Mouse (Mus musculus): ENCODE results near the gene Myo1e. TPM values are rescaled to one million over a fixed set of nuclear protein-coding genes. Genes with fewer than 3 reads are reported as not detected.

Myo1e gene
- polyA plus RNA-seq, 1 experiment from 2014 or later: 18.9 TPM

GRCm38 (mm10) chr9:70265513-70265912 is 58.4 kb downstream of the Myo1e start:
- Histone ChIP-seq H3K27ac (no peak overlapping the region), H3K4me1 (peaks cover 42% of the 10 kb centered on the region), H3K4me3 (no peak overlapping the region), H3K36me3 (no peaks in the 10 kb centered on the region), H3K9me3 (replicated peaks) (no peaks in the 10 kb centered on the region), H3K27me3 (ENCODE audit: low read depth, poor library complexity, severe bottlenecking) (no peaks in the 10 kb centered on the region)
- DNase-seq (ENCODE audit: low spot score): no peak
- 90% methylated on average over 5 of the region's 5 CpGs for WGBS

- Histone ChIP-seq H3K27me3 (ENCODE audit: low read depth, poor library complexity, severe bottlenecking) (no peaks in the 10 kb centered on the region), H3K27ac (no peak overlapping the region), H3K9me3 (replicated peaks) (no peaks in the 10 kb centered on the region), H3K36me3 (no peaks in the 10 kb centered on the region), H3K4me1 (peaks cover 35% of the 10 kb centered on the region), H3K4me3 (no peak overlapping the region)
- no peak for DNase-seq (ENCODE audit: low spot score)
- WGBS: 89% methylated on average over 2 of the region's 2 CpGs
These were observed 59.0 kb downstream of the Myo1e start for GRCm38 (mm10) chr9:70266186-70266585.

GRCm38 (mm10) chr9:70267108-70267507 is 60.0 kb downstream of the Myo1e start:
- no peaks in the 10 kb centered on the region for H3K27me3 ChIP-seq (ENCODE audit: low read depth, poor library complexity, severe bottlenecking)
- WGBS: 83% methylated on average over 5 of the region's 5 CpGs
- H3K9me3 ChIP-seq (replicated peaks): no peaks in the 10 kb centered on the region
- peaks cover 26% of the 10 kb centered on the region for H3K4me1 ChIP-seq
- DNase-seq (ENCODE audit: low spot score): no peak
- no peak overlapping the region for H3K27ac ChIP-seq
- H3K4me3 ChIP-seq: no peak overlapping the region
- no peaks in the 10 kb centered on the region for H3K36me3 ChIP-seq

GRCm38 (mm10) chr9:70269349-70269748 is 62.2 kb downstream of the Myo1e start:
- peaks cover 7% of the 10 kb centered on the region; the same call in 1 of the 2 replicates for H3K4me1 ChIP-seq
- peak overlapping the region; percentile 50; the same call in 1 of the 2 replicates for H3K27ac ChIP-seq
- no peaks in the 10 kb centered on the region for H3K9me3 ChIP-seq (replicated peaks)
- no peak for DNase-seq (ENCODE audit: low spot score)
- H3K27me3 ChIP-seq (ENCODE audit: low read depth, poor library complexity, severe bottlenecking): no peaks in the 10 kb centered on the region
- 88% methylated on average over 10 of the region's 10 CpGs for WGBS
- no peak overlapping the region for H3K4me3 ChIP-seq
- no peaks in the 10 kb centered on the region for H3K36me3 ChIP-seq

DNA sequence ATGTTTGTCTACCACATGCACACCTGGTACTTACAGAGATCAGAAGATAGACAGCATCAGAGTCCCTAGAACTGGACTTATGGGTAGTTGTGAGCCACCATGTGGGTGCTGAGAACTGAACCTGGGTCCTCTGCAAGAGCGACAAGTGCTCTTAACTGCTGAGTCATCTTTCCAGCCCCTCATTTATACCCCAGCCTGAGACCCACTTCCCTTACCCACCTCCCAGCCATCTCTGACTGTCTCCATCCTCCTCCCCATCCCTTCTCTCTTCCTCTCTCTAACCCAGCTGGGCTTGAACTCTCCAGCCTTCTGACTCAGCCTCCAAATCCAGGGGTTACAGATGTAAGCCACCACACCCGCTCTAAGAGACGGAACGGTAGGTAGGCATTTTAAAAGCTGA is 63.3 kb downstream of the Myo1e start:
- H3K4me1 ChIP-seq: peaks cover 7% of the 10 kb centered on the region; the same call in 1 of the 2 replicates
- no peaks in the 10 kb centered on the region for H3K36me3 ChIP-seq
- no peaks in the 10 kb centered on the region for H3K9me3 ChIP-seq (replicated peaks)
- H3K4me3 ChIP-seq: no peak overlapping the region
- WGBS: 91% methylated on average over 4 of the region's 4 CpGs
- DNase-seq (ENCODE audit: low spot score): no peak
- no peaks in the 10 kb centered on the region for H3K27me3 ChIP-seq (ENCODE audit: low read depth, poor library complexity, severe bottlenecking)
- H3K27ac ChIP-seq: no peak overlapping the region

- no peak for DNase-seq (ENCODE audit: low spot score)
- no peaks in the 10 kb centered on the region for H3K36me3 ChIP-seq
- no peak overlapping the region for H3K27ac ChIP-seq
- no peaks in the 10 kb centered on the region for H3K27me3 ChIP-seq (ENCODE audit: low read depth, poor library complexity, severe bottlenecking)
- peaks cover 7% of the 10 kb centered on the region; the same call in 1 of the 2 replicates for H3K4me1 ChIP-seq
- WGBS: 89% methylated on average over 7 of the region's 7 CpGs
- H3K9me3 ChIP-seq (replicated peaks): no peaks in the 10 kb centered on the region
- no peak overlapping the region for H3K4me3 ChIP-seq
These were observed 64.0 kb downstream of the Myo1e start for GRCm38 (mm10) chr9:70271137-70271536.

DNA sequence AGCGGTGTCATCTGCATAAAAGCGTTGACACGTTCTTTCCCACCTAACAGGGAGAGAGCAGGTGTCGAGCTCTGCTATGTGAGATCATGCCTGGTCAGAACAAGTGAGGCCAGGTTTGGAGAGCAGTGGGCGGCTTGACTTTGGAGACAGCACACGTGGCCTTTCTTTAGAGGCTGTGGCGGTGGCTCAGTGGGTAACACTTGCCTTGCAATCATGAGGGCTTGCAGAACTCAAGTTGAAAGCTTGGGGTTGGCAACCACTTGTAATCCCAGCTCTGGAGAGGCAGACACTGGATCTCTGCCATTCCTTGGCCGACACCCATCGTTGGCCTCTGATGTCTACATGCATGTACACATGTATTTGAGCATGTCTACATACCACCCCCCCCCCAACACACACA is 64.5 kb downstream of the Myo1e start:
- Histone ChIP-seq H3K9me3 (replicated peaks) (no peaks in the 10 kb centered on the region), H3K4me3 (no peak overlapping the region), H3K27me3 (ENCODE audit: low read depth, poor library complexity, severe bottlenecking) (no peaks in the 10 kb centered on the region), H3K36me3 (no peaks in the 10 kb centered on the region), H3K27ac (no peak overlapping the region), H3K4me1 (peaks cover 7% of the 10 kb centered on the region; the same call in 1 of the 2 replicates)
- DNase-seq (ENCODE audit: low spot score): no peak
- WGBS: 92% methylated on average over 9 of the region's 9 CpGs

- H3K4me3 ChIP-seq: no peak overlapping the region
- DNase-seq (ENCODE audit: low spot score): no peak
- no peaks in the 10 kb centered on the region for H3K36me3 ChIP-seq
- H3K27me3 ChIP-seq (ENCODE audit: low read depth, poor library complexity, severe bottlenecking): no peaks in the 10 kb centered on the region
- no peaks in the 10 kb centered on the region for H3K9me3 ChIP-seq (replicated peaks)
- 86% methylated on average over 6 of the region's 6 CpGs for WGBS
- peaks cover 6% of the 10 kb centered on the region; the same call in 1 of the 2 replicates for H3K4me1 ChIP-seq
- H3K27ac ChIP-seq: no peak overlapping the region
These were observed 66.9 kb downstream of the Myo1e start for GRCm38 (mm10) chr9:70274071-70274470.

DNA sequence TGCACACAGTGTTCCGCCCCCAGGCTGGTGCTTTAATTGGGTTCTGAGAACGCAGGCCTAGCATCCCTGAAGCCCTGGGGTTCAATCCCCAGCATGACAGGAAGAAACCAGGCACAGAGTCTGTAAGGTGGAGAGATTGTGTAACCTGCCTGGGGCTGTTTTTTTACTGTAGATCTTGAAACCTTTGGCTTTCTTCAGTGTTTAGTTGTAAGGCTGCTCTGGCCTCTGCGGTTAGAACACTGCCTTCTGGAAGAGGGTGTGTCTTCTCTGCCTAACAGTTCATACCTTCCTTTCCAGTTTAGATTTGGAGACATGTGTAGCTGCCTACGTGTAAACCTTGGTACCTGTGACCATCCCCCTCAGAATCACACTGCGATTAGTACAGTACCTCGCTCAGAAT is 67.3 kb downstream of the Myo1e start:
- 91% methylated on average over 6 of the region's 6 CpGs for WGBS

DNA sequence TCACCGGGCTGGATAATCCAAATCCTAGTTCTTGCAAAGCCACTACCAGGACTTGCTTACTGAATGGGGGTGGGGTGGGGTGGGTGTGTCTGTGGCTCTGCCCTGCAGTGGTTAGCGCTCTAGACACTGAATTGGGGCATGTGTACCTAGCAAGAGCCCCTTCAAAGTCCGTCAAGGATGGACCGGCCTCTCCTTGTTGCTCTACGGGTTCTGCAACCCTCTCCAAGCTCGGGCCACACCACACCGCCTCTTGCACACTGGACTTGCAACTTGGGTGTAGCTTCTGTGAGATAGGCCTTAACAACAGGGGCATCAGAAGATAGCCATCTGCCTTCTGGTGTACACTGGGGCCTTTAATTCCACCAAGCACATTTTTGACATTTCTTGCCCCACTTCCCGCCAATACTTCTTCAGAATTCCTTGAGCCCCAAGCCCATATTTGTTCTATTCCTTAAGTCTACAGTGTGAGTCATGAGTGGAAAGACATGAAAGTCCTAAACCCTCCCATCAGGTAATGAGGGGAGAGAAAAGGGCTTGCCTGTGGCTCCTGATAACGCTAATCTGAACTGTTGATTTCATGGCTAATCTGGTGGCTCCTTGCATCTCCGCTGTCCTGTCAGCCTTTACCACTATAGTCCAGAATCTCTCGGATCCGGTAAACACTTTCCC is 67.9 kb downstream of the Myo1e start:
- Histone ChIP-seq H3K27ac (no peak overlapping the region), H3K4me1 (no peaks in the 10 kb centered on the region), H3K36me3 (no peaks in the 10 kb centered on the region), H3K9me3 (replicated peaks) (no peaks in the 10 kb centered on the region), H3K27me3 (ENCODE audit: low read depth, poor library complexity, severe bottlenecking) (no peaks in the 10 kb centered on the region), H3K4me3 (no peak overlapping the region)
- no peak for DNase-seq (ENCODE audit: low spot score)
- 94% methylated on average over 12 of the region's 12 CpGs for WGBS

More for the DNA sequence above, 67.3 kb downstream of the Myo1e start:
- Histone ChIP-seq H3K36me3 (no peaks in the 10 kb centered on the region), H3K27me3 (ENCODE audit: low read depth, poor library complexity, severe bottlenecking) (no peaks in the 10 kb centered on the region), H3K9me3 (replicated peaks) (no peaks in the 10 kb centered on the region), H3K4me1 (peaks cover 2% of the 10 kb centered on the region; the same call in 1 of the 2 replicates), H3K4me3 (no peak overlapping the region), H3K27ac (no peak overlapping the region)
- DNase-seq (ENCODE audit: low spot score): no peak

GRCm38 (mm10) chr9:70277076-70277475 is 69.9 kb downstream of the Myo1e start:
- H3K27ac ChIP-seq: no peak overlapping the region
- DNase-seq (ENCODE audit: low spot score): no peak
- H3K4me1 ChIP-seq: no peaks in the 10 kb centered on the region
- no peaks in the 10 kb centered on the region for H3K9me3 ChIP-seq (replicated peaks)
- no peaks in the 10 kb centered on the region for H3K27me3 ChIP-seq (ENCODE audit: low read depth, poor library complexity, severe bottlenecking)
- 85% methylated on average over 3 of the region's 3 CpGs for WGBS
- no peaks in the 10 kb centered on the region for H3K36me3 ChIP-seq
- no peak overlapping the region for H3K4me3 ChIP-seq

- DNase-seq (ENCODE audit: low spot score): no peak
- 91% methylated on average over 11 of the region's 11 CpGs for WGBS
- no peak overlapping the region for H3K27ac ChIP-seq
- no peaks in the 10 kb centered on the region for H3K36me3 ChIP-seq
- no peak overlapping the region for H3K4me3 ChIP-seq
- H3K9me3 ChIP-seq (replicated peaks): no peaks in the 10 kb centered on the region
- no peaks in the 10 kb centered on the region for H3K27me3 ChIP-seq (ENCODE audit: low read depth, poor library complexity, severe bottlenecking)
- no peaks in the 10 kb centered on the region for H3K4me1 ChIP-seq
These were observed 70.4 kb downstream of the Myo1e start for GRCm38 (mm10) chr9:70277529-70277982.

GRCm38 (mm10) chr9:70281407-70281806 is 74.3 kb downstream of the Myo1e start:
- Histone ChIP-seq H3K4me1 (no peaks in the 10 kb centered on the region), H3K9me3 (replicated peaks) (no peaks in the 10 kb centered on the region), H3K27me3 (ENCODE audit: low read depth, poor library complexity, severe bottlenecking) (no peaks in the 10 kb centered on the region), H3K27ac (no peak overlapping the region), H3K36me3 (no peaks in the 10 kb centered on the region), H3K4me3 (no peak overlapping the region)
- WGBS: 93% methylated on average over 8 of the region's 8 CpGs
- no peak for DNase-seq (ENCODE audit: low spot score)

- 91% methylated on average over 8 of the region's 8 CpGs for WGBS
- DNase-seq (ENCODE audit: low spot score): no peak
- Histone ChIP-seq H3K9me3 (replicated peaks) (no peaks in the 10 kb centered on the region), H3K36me3 (no peaks in the 10 kb centered on the region), H3K27me3 (ENCODE audit: low read depth, poor library complexity, severe bottlenecking) (no peaks in the 10 kb centered on the region), H3K4me1 (peaks cover 4% of the 10 kb centered on the region; the same call in 1 of the 2 replicates), H3K27ac (no peak overlapping the region), H3K4me3 (no peak overlapping the region)
These were observed 75.0 kb downstream of the Myo1e start for GRCm38 (mm10) chr9:70282107-70282506.

All from limb, embryonic 10.5 days (tissue).